Mouse (Mus musculus) liver, postnatal 0 days (tissue): ENCODE measurements around the gene Ggnbp2.

Experiments
- CTCF ChIP-seq: sonication (generic); IDR thresholded peaks from 2 replicates; pipeline ENCODE4 v1.5.1; 2016; ENCODE audit warnings: antibody characterized with exemption, low read depth
- EP300 ChIP-seq: IDR thresholded peaks from 2 replicates; pipeline ENCODE4 v1.6.1; 2016; ENCODE audit warnings: antibody characterized with exemption, low read depth, mild to moderate bottlenecking

- peak; percentile 70 for TF ChIP-seq CTCF
- no peak for TF ChIP-seq EP300
These were observed 48.7 kb upstream of the Ggnbp2 start for GRCm38 (mm10) chr11:84919276-84919675.
